Mouse (Mus musculus) embryonic stem cell, embryonic (primary cell): ENCODE results near the gene Erbin.

ENCODE experiments used
- CTCF ChIA-PET, 4 experiments: fragments of 300-600 bp in 2 of 4; fragments of 350-600 bp in 2 of 4; sonication (Branson Sonifier 250); formaldehyde crosslinking; loops; one replicate each; lab custom pipeline; 2022; ENCODE audit warnings: inconsistent platforms in 2 of 4; lab: Charles Lee
- POLR2A ChIA-PET, 4 experiments: fragments of 300-600 bp in 2 of 4; fragments of 350-600 bp in 2 of 4; sonication (Branson Sonifier 250); formaldehyde crosslinking; loops; one replicate each; lab custom pipeline; 2022; ENCODE audit warnings: antibody characterized with exemption in 4 of 4, inconsistent platforms in 1 of 4; lab: Charles Lee

The Erbin gene

GRCm38 (mm10) chr13:103859041-103859440 is 61.3 kb downstream of the Erbin start:
- POLR2A ChIA-PET, result interaction anchor here in 1 of 4 experiments (0.6 kb wide), 1 partner anchor 206 kb away, joined by 3 read pairs; no protein-coding TSS in a partner anchor
- CTCF ChIA-PET, result no interaction called here

- CTCF ChIA-PET, result no interaction called here
- POLR2A ChIA-PET, result interaction anchor here in 1 of 4 experiments (0.5 kb wide), 1 partner anchor 51 kb away, joined by 3 read pairs; no protein-coding TSS in a partner anchor
Observed at GRCm38 (mm10) chr13:103847614-103848013, 72.7 kb downstream of the Erbin start.

- POLR2A ChIA-PET, result no interaction called here
- CTCF ChIA-PET, result interaction anchor here in 1 of 4 experiments (0.6 kb wide), 1 partner anchor 232 kb away, joined by 6 read pairs; no protein-coding TSS in a partner anchor
Observed at GRCm38 (mm10) chr13:103841287-103842201, 78.8 kb downstream of the Erbin start.

- CTCF ChIA-PET, result no interaction called here
- POLR2A ChIA-PET, result interaction anchor here in 1 of 4 experiments (0.6 kb wide), 1 partner anchor 153 kb away, joined by 10 read pairs; no protein-coding TSS in a partner anchor
Observed at GRCm38 (mm10) chr13:103838619-103839018, 81.7 kb downstream of the Erbin start.

GRCm38 (mm10) chr13:103829623-103830135 is 90.6 kb downstream of the Erbin start:
- POLR2A ChIA-PET, result no interaction called here
- CTCF ChIA-PET, result no interaction called here

GRCm38 (mm10) chr13:103822270-103822669 is 98.0 kb downstream of the Erbin start:
- CTCF ChIA-PET, result no interaction called here
- POLR2A ChIA-PET, result no interaction called here

DNA sequence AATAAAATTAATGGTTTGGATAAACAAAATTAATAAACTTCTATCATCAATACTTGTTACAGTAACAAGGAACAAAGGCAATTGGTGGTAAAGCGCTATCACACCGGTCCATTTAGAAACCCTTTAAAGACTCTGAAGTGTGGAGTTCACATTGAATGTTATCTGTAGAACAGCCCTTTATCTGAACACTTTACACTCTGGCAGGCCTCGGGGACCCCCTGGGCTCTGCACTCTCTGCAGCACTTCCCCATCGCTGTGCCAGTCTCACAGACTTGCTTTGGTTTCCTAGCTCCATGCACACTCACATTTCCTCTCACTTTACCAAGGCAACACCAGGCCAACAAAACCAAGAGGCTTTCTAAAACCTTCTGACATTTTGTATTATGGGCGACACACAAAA is 100.9 kb downstream of the Erbin start:
- CTCF ChIA-PET, result no interaction called here
- POLR2A ChIA-PET, result no interaction called here

DNA sequence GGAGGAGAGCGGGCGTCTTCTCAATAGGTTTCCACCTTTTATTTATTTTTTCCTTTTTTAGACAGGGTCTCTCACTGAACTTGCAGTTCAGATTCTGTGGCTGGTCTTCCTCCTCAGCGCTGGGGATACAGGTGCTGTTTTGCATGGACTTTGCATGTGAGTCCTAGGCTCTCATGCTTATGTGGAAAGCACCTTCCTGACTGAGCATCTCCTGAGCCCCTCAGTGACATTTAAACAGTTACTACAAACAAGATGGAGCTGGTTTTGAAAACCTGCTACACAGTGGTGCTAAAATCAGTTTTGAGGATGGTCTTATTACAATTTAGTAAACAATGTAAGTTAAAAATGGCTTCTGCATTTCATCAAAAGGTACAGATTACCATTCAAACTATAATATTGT is 102.4 kb downstream of the Erbin start:
- POLR2A ChIA-PET, result no interaction called here

DNA sequence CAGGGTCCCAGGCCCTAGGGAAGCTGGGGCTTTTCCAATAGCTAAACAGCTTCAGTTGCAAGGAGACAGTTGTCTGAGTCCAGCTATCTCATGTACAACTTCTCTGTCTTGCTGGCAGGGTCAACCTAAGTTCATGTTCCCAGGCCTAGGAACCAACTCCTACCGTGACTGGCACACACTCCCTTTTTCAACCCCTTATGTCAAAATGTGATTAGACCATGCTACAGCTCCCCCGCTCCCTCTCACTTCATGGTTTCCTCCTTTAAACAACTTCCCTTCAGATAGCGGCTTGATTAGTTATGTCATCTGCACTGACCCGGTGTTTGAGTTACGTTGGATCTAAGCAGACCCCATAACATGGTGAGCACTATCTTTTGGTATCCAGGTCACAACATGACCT is 112.8 kb downstream of the Erbin start:
- ChIA-PET CTCF (interaction anchor here in 1 of 4 experiments (0.6 kb wide), 2 partner anchors 14 to 499 kb away, joined by 5 to 7 read pairs; no protein-coding TSS in a partner anchor), POLR2A (interaction anchor here in 1 of 4 experiments (1.4 kb wide), 1 partner anchor 33 kb away, joined by 7 read pairs; the partner anchor contains the start of gene Srek1)

More for the DNA sequence above, 102.4 kb downstream of the Erbin start:
- CTCF ChIA-PET, result interaction anchor here in 1 of 4 experiments (0.6 kb wide), 1 partner anchor 122 kb away, joined by 3 read pairs; no protein-coding TSS in a partner anchor

- CTCF ChIA-PET, result interaction anchor here in 1 of 4 experiments (0.8 kb wide), 1 partner anchor 110 kb away, joined by 3 read pairs; no protein-coding TSS in a partner anchor
Observed at GRCm38 (mm10) chr13:103806210-103806851, 114.0 kb downstream of the Erbin start.

DNA sequence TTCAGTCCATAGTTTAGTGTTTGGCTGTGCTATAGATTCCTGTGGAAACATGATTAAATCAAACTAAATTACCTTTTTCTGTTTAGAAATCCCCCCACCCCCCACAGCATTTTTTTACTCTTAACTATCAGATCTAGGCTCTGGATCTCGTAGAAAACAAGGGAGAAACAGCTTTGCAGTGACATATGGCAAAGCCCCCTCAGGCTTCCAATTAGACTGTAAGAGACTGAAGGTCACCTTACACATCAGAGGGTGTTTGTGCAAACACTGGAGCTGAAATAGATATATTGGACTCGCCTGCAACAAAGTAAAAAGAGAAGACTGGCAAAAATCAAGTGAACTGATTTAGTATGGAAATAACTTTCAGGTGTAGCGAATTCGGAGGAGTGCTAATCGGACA is 116.6 kb downstream of the Erbin start:
- ChIA-PET POLR2A (interaction anchor here in 2 of 4 experiments (0.6 kb wide), 2 partner anchors 37 to 42 kb away, joined by 4 read pairs; no protein-coding TSS in a partner anchor), CTCF (no interaction called here)

More at GRCm38 (mm10) chr13:103806210-103806851, 114.0 kb downstream of the Erbin start:
- POLR2A ChIA-PET, result interaction anchor here in 2 of 4 experiments (0.8 to 1.4 kb wide), 3 partner anchors 32 to 47 kb away, joined by 3 to 7 read pairs (median 4); partner anchors contain the start of gene Srek1 (in 2 of the 2)

- CTCF ChIA-PET, result no interaction called here
- POLR2A ChIA-PET, result interaction anchor here in 1 of 4 experiments (0.6 kb wide), 1 partner anchor 17 kb away, joined by 3 read pairs; no protein-coding TSS in a partner anchor
Observed at GRCm38 (mm10) chr13:103801021-103801420, 119.3 kb downstream of the Erbin start.

DNA sequence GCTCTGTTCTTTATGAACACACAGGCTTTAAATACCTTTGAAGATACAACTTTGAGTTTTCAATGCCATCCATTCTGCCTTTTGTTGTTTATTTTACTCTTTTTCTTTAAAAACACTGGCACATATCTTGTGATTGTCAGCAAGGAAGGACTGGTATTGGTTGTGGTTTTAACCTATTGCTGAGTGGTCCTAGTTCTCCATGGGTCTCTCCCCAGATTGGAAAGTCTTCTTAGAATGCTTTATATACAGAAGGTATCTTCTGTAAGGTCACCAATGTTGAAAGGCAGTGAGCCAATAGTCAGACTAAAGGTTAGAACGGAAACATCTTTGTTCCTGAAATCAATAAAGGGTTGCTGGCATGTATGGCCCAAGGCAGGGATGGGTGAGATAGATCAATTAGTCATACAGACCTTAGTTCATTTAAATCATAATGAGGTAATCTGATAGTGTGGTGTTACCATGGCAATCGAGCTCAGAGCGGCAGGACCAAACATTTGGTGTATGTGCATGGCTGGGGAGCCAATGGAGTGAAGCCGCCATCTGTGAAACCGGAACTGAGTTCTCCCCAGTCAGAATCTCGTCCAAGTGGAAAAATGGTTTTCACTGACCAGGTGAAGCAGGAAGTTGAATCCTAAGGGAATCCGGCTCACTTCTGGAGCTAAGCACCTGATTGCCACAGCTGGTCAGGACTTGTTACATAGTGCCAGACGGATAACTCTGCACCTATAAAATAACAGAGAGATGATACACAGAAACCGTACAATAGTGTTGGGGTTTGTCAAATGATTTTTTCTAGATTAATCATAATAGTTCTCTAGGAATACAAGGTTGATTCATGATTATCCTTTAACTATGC is 125.4 kb downstream of the Erbin start:
- ChIA-PET POLR2A (no interaction called here), CTCF (interaction anchor here in 3 of 4 experiments (0.6 to 0.7 kb wide), 4 partner anchors 26 to 918 kb away, joined by 3 to 7 read pairs (median 3); no protein-coding TSS in a partner anchor)

DNA sequence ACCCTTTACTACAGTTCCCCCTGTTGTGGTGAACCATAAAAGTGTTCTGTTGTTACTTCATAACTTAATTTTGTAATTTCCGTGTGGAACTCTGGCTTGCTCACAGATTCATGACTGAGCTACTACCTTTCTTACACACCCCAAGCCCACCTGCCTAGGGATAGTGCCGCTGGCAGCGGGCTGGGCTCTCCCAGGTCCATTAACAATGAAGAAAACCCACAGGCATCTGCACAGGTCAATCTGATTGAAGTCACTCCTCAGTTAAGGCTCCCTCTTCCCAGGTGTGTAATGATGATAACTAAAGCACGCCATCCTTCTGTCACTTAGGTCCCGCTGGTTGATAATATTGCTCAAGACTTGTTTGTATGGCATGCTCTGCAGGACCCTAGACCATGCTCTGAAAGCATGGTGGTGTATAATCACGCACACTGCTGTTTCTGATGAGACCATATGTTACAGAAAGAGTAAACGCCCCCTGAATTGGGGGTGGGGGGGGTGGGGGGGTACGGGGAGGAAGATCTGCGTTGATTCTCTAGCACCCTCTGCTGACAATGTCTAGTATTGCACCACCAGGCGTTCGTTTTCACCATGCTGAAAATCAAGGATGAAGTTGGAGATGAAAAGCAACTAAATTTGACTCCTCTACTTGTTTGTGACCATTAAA is 140.3 kb downstream of the Erbin start:
- ChIA-PET POLR2A (no interaction called here), CTCF (no interaction called here)

DNA sequence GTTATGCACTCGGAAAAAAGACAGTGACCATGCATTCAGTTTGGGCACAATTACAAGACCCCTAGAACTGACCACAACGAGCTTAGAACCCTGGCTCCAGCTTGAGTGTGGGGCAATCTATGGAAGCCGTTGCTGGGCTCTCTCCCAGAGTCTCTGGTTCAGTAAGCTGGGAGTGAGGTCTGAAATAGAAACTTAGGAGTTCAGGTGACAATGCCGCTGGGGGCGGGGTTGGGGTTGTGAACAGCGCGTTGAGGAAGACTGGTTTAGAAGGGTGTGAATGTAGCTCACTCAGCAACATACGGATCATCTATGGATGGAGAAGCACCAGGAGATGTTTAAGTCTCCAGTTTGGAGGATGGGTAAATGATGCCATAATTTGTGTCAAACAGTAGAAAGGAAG is 143.2 kb downstream of the Erbin start:
- POLR2A ChIA-PET, result interaction anchor here in 1 of 4 experiments (0.5 kb wide), 1 partner anchor 11 kb away, joined by 7 read pairs; no protein-coding TSS in a partner anchor

GRCm38 (mm10) chr13:103774119-103774757 is 146.1 kb downstream of the Erbin start, which contains the start of gene Srek1:
Srek1 (minus strand) TSS chr13:103774608.
- ChIA-PET POLR2A (interaction anchor here in 3 of 4 experiments (0.5 to 4.0 kb wide), 50 partner anchors 9 to 1374 kb away, joined by 3 to 51 read pairs (median 4); partner anchors contain the start of genes Erbin (in 2 of the 3), Cenpk (in 1 of the 3), Ppwd1 (in 1 of the 3) and Trappc13 (in 1 of the 3)), CTCF (interaction anchor here in 2 of 4 experiments (0.5 to 0.6 kb wide), 2 partner anchors 23 to 57 kb away, joined by 3 read pairs; no protein-coding TSS in a partner anchor)

More for the DNA sequence above, 143.2 kb downstream of the Erbin start:
- CTCF ChIA-PET, result no interaction called here
